Mouse (Mus musculus) cerebellum, adult (tissue): ENCODE measurements at regions not wholly inside any gene's neighbourhood (a gene's known extent, or its start where the extent isn't known, plus 50 kb on each side); places are given as distances from the start of the nearest gene placed in this dataset.
"Not testable (repeated sequence)": the region's sequence is repeated elsewhere in the genome, so short reads cannot be mapped to it uniquely, and the experiment has no call there.

Experiments used
- ATAC-seq: cut with Nextera tagmentation; 2 replicates; pipeline ENCODE4 v1.9.2; 2017; ENCODE audit warnings: mild to moderate bottlenecking, moderate library complexity, mixed read lengths; ENCODE audit not compliant: insufficient number of reproducible peaks, low FRiP score, low TSS enrichment

- ATAC-seq: no peak
Observed at GRCm38 (mm10) chr10:43670745-43671144, 92.7 kb downstream of the Cd24a start.

DNA sequence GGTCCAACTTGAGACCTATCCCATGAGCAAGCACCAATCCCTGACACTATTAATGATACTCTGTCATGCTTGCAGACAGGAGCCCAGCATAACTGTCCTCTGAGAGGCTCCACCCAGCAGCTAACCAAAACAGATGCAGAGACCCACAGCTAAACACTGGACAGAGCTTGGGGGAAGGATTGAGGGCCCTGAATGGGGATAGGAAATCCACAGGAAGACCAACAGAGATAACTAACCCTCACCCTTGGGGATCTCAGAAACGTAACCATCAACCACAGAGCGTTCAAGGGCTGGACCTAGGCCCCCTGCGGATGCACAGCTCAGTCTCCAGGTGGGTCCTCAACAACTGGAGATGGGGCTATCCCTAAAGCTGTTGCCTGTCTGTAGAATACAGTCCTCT lies 93.7 kb downstream of the Cd24a start:
- ATAC-seq: no peak

DNA sequence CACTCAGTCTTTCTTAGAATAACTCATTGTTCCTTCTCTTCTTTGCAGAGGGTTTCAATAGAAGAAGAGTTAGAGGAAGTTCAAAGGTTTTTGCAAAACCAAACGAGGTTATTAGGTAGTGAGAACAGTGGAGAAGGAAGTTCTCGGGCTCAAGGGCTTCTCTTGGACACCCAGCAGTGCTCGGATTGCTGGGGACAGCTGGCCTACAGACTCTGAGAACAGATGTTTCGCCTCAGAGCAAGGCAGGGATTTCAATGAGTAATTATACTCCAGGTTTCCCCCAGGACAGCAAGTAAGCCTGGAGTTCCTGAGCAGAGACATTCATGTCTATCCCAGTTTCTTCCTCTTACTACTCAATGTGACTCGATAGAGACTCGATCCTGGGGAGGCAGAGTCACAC lies 94.4 kb downstream of the Cd24a start:
- no peak for ATAC-seq

DNA sequence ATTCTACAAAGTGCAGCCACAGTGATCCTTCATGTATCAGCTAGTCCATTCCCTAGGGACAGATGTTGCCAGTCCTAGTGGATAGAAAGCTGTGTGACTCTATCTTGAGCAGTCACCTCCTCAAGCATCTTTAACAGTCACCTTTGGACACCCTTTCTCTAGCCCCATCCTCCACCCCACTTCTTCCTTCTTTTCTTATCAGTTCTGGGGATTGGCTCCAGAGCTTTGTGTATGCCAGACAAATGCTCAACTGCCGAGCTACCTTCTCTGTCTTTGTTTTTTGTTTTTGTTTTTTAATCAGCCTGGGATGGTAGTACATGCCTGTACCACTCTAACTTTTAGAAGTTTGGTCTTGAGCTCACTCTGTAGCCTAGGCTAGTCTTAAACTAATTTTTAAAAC lies 96.7 kb downstream of the Cd24a start:
- no peak for ATAC-seq

GRCm38 (mm10) chr10:43675495-43675894 lies 97.4 kb downstream of the Cd24a start:
- not testable (repeated sequence) for ATAC-seq

GRCm38 (mm10) chr10:43676289-43676688 lies 98.2 kb downstream of the Cd24a start:
- ATAC-seq: no peak

- ATAC-seq: no peak
Observed at GRCm38 (mm10) chr10:43684247-43685033, 106.4 kb downstream of the Cd24a start.

- no peak for ATAC-seq
Observed at GRCm38 (mm10) chr10:43689161-43689913, 111.3 kb downstream of the Cd24a start.

DNA sequence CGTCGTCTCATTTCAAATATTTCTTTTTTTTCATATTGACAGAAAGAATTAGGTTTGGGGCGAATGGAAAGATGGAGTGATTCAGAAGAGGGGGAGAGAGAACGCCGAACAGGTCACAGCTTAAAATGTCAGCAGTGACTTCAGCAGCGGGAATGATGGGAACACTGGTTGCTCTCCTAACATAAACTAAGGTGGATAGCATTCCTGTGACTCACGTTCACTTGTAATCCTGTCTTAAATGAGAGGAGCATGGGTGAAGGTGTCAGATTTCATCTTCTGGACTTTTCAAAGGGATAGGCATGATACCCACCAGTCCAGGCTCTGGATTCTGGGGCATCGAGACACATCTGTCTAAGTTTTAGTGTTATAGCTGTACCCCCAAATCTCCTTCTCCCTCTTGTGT lies 111.8 kb downstream of the Cd24a start:
- no peak for ATAC-seq

- ATAC-seq: no peak
Observed at GRCm38 (mm10) chr10:43693974-43694373, 115.9 kb downstream of the Cd24a start.

DNA sequence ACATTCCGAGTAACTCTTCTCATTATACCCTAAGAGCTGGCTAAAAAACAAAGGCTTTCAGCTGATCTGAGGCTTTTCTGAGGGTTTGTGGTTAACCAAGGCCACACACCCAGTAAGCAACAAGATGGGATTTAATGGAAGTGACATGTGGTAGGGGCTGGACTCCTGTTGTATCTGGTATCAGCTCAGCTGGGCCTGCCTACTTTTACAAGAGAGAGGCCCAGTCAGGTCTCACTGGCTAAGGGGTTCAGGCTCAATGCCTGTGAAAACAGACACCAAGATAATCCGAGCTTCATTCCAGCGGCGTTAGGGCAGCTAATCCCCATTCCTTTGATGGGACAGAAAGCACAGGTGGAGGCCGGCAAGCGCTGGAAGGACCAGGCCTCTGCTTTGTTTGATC lies 116.4 kb downstream of the Cd24a start:
- ATAC-seq: no peak

- no peak for ATAC-seq
Observed at GRCm38 (mm10) chr10:43695470-43695869, 117.4 kb downstream of the Cd24a start.

DNA sequence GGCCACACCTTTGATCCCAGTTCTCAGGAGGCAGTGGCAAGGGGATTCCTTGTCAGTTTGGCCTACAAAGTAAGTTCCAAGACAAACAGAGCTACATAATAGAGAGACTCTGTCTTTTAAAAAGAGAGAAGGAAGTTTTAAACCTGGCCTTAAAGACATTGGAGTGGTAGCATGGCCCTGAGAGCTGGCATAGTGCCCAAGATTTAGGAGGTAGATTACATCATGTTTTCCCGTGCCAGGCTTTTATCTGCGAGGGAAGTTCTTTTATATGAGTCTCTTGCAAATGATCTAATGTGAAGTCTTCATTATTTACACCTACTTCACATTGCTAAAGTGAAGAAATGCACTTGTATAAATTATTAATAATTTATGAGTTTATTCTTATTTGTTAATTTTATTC lies 119.8 kb downstream of the Cd24a start:
- ATAC-seq: no peak

- ATAC-seq: 0 out of 2 replicates have a peak, but pooled peaks have one; percentile 17
Observed at GRCm38 (mm10) chr10:43700371-43701289, 122.5 kb downstream of the Cd24a start.

DNA sequence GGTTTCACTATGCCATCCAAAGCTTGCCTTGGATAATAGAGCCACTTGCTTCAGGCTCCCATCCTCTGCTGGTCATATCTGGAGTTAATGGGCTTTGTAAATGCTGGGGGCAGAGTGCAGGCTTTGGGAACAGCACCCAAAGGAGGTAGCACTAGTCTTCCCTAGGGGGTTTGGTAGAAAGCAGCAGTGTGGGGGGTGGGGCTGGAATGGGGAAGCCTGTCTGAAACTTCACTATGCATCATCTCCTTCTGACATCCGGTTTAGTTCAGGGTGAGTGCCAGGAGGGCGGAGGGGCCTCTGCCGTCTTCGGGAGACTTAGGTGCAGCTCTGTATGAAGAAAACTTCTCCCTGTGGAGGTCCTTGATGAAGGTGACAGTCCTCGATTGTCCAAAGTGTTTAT lies 124.8 kb downstream of the Cd24a start:
- no peak for ATAC-seq

DNA sequence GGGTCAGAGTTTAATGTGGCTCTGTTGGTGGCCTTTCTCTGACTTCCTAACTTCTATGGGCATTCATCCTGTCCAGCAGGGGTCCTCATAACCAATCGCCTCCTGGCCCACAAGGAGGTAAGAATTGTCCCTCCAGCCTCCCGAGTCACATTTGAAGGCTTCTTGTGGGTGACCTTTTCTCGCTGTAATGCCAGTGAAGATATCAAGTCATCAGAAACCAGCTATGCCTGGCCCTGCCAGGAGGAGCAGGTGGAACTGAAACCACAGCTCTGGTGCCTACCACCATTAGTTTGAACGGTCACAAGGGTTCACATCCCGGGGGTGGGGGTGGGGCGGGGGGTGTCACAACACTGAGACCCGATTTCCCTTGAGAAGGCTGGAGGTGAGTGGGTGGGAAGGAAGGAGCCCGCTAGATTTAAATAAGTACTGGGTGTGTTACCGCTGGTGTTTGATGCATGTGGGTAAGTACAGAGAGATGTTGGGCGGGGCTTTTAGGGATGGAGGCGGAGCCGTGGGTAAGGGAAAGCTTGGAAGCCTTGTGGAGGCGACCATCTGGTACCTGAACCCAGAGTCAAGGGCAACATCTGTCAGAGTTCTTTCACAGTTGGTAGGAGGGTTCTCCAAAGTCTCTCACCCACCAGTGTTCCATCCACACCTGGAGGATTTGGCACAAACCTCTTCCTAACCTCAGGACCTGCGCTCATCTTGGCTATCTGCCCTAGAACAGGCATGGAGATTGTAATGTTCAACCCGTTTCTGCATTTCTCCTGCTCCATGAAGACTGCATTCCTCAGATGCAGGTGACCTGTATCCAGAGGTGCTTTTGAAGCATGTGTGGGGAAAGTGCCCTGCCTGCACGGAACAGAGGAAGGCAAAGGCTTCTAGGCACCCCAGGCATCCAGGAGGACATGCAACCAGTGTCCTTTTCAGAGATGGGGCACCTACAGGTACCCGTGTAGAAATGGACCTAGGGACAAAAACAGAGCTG lies 128.2 kb downstream of the Cd24a start:
- no peak for ATAC-seq

- no peak for ATAC-seq
Observed at GRCm38 (mm10) chr10:43707011-43707410, 128.9 kb downstream of the Cd24a start.

DNA sequence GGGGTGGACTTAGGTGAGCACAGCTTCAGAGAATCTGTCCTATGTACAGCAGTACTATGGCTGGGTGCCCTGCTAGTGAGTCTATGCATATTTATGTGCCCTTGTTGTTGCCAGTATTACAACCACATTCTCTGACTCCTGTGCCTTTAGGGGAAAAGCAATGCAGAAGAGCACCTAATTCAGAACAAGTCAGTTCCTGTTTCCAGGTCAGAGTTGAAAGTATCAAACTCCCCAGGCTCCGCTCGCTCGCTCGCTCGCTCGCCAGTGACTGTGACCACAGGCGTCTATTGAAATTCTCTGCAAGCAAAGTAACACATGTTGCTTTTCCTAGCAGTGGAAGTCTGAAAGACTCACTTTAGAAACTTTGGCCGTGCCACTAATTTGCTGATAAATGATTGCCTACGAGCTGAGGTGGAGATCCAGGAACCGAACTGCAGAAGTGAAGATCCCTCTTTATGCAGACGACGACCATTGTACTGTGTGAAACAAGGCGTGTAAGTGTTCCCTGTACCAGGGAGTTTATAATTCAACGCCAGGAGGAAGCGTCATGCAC lies 129.8 kb downstream of the Cd24a start:
- no peak for ATAC-seq
